Mouse (Mus musculus) embryonic facial prominence, embryonic 14.5 days (tissue): ENCODE data around the gene Cd200r1. TPM values are rescaled to one million over a fixed set of nuclear protein-coding genes. Genes with fewer than 3 reads are reported as not detected.
"Not testable (repeated sequence)": the region's sequence is repeated elsewhere in the genome, so short reads cannot be mapped to it uniquely, and the experiment has no call there.

ENCODE experiments used
- ATAC-seq: fragments of 200-750 bp; cut with Nextera tagmentation; 2 replicates; pipeline ENCODE4 v1.8.0; 2017; ENCODE audit warnings: low read depth, moderate number of reproducible peaks, moderate TSS enrichment
- DNase-seq: peaks from one replicate; pipeline ENCODE4 v3.0.0-alpha.2; 2015; ENCODE audit warnings: low spot score
- H3K27ac ChIP-seq: fragments of 300-500 bp; sonication (generic); replicated peaks from 2 replicates; pipeline ENCODE4 v1.5.1; 2014; ENCODE audit warnings: low read depth, mild to moderate bottlenecking, low read length, moderate library complexity
- H3K27me3 ChIP-seq: fragments of 300-500 bp; sonication (generic); replicated peaks from 2 replicates; pipeline ENCODE4 v1.6.1; 2014; ENCODE audit warnings: low read length; ENCODE audit not compliant: control insufficient read depth, insufficient read depth
- H3K36me3 ChIP-seq: fragments of 300-500 bp; sonication (generic); 2 replicates; pipeline ENCODE4 v1.6.1; 2014; ENCODE audit warnings: low read length, mixed read lengths; ENCODE audit not compliant: control insufficient read depth, insufficient read depth
- H3K4me1 ChIP-seq: fragments of 300-500 bp; sonication (generic); 2 replicates; pipeline ENCODE4 v1.6.1; 2014; ENCODE audit warnings: antibody characterized with exemption, low read length; ENCODE audit not compliant: control insufficient read depth, insufficient read depth
- H3K4me2 ChIP-seq: fragments of 300-500 bp; sonication (generic); 2 replicates; pipeline ENCODE4 v1.6.1; 2014; ENCODE audit warnings: low read depth, mild to moderate bottlenecking, low read length, moderate library complexity, mixed read lengths
- H3K4me3 ChIP-seq: fragments of 300-500 bp; sonication (generic); 2 replicates; pipeline ENCODE4 v1.5.1; 2014; ENCODE audit warnings: low read depth, mild to moderate bottlenecking, low read length
- H3K9ac ChIP-seq: fragments of 300-500 bp; sonication (generic); 2 replicates; pipeline ENCODE4 v1.6.1; 2014; ENCODE audit warnings: low read depth, mild to moderate bottlenecking, low read length, moderate library complexity, mixed read lengths
- H3K9me3 ChIP-seq: fragments of 300-500 bp; sonication (generic); 2 replicates; pipeline ENCODE4 v1.6.1; 2016; ENCODE audit warnings: low read length; ENCODE audit not compliant: control insufficient read depth
- WGBS: fragments of 180-500 bp; shearing (Covaris S2); extraction: QIAGEN DNeasy Blood & Tissue Kit; methylation state at CpG from one replicate; pipeline ENCODE4 v1.1.7; 2014; 5-methylcytosine and 5-hydroxymethylcytosine counted together
- polyA plus RNA-seq: library from polyadenylated mRNA; unstranded; fragments of >200 nt; fragmentation: Nextera tagmentation; extraction: Ambion mirVana; gene quantifications from 2 replicates; pipeline ENCODE4 v1.2.1, GENCODE M21; 2014

Gene Cd200r1
- polyA plus RNA-seq, 1 experiment from 2014 or later: 2.1 TPM

GRCm38 (mm10) chr16:44774201-44774600 is 8.7 kb downstream of the Cd200r1 start:
- no peak overlapping the region for H3K4me3 ChIP-seq
- H3K9ac ChIP-seq: no peak overlapping the region
- H3K4me2 ChIP-seq: no peak overlapping the region
- DNase-seq (no peak), ATAC-seq (no peak)
- no peaks in the 10 kb centered on the region for H3K27me3 ChIP-seq
- H3K4me1 ChIP-seq: no peaks in the 10 kb centered on the region
- H3K27ac ChIP-seq: no peak overlapping the region
- H3K9me3 ChIP-seq: no peaks in the 10 kb centered on the region
- 81% methylated on average over 6 of the region's 6 CpGs for WGBS
- no peaks in the 10 kb centered on the region for H3K36me3 ChIP-seq

- H3K36me3 ChIP-seq: no peaks in the 10 kb centered on the region
- H3K27ac ChIP-seq: no peak overlapping the region
- ATAC-seq (no peak), DNase-seq (peak; percentile 16)
- no peak overlapping the region for H3K9ac ChIP-seq
- H3K4me2 ChIP-seq: no peak overlapping the region
- H3K9me3 ChIP-seq: no peaks in the 10 kb centered on the region
- 74% methylated on average over 17 of the region's 17 CpGs for WGBS
- no peak overlapping the region for H3K4me3 ChIP-seq
- H3K4me1 ChIP-seq: no peaks in the 10 kb centered on the region
- no peaks in the 10 kb centered on the region for H3K27me3 ChIP-seq
Observed at GRCm38 (mm10) chr16:44778538-44779147, 13.1 kb downstream of the Cd200r1 start.

DNA sequence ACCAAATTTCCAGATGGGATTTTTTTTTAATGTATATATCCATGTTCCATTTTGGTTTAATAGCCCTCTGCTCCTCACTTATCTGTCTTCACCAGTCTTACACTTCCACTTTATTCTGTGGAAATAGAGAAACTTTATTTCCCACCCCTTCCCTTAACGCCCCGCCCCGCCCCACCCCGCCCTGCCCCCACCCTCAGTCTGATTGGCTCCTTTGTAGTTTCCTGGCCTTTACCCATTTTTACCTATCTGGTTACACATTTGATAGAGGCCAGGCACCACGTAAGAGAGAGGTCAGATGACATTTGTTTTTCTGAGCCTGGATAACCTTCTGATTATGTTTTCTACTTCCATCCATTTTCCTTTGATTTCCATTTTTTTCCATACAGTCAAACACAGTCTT is 14.0 kb downstream of the Cd200r1 start:
- Histone ChIP-seq H3K27ac (no peak overlapping the region), H3K9me3 (no peaks in the 10 kb centered on the region), H3K4me1 (no peaks in the 10 kb centered on the region), H3K9ac (no peak overlapping the region), H3K27me3 (no peaks in the 10 kb centered on the region), H3K4me3 (no peak overlapping the region), H3K4me2 (no peak overlapping the region), H3K36me3 (no peaks in the 10 kb centered on the region)
- ATAC-seq: no peak
- WGBS: 86% methylated on average over 5 of the region's 5 CpGs
- no peak for DNase-seq

GRCm38 (mm10) chr16:44780751-44781150 is 15.2 kb downstream of the Cd200r1 start:
- Histone ChIP-seq H3K4me3 (no peak overlapping the region), H3K27ac (no peak overlapping the region), H3K27me3 (no peaks in the 10 kb centered on the region), H3K4me2 (no peak overlapping the region), H3K36me3 (no peaks in the 10 kb centered on the region), H3K4me1 (no peaks in the 10 kb centered on the region), H3K9ac (no peak overlapping the region), H3K9me3 (no peaks in the 10 kb centered on the region)
- 60% methylated on average over 4 of the region's 4 CpGs for WGBS
- no peak for ATAC-seq
- no peak for DNase-seq

DNA sequence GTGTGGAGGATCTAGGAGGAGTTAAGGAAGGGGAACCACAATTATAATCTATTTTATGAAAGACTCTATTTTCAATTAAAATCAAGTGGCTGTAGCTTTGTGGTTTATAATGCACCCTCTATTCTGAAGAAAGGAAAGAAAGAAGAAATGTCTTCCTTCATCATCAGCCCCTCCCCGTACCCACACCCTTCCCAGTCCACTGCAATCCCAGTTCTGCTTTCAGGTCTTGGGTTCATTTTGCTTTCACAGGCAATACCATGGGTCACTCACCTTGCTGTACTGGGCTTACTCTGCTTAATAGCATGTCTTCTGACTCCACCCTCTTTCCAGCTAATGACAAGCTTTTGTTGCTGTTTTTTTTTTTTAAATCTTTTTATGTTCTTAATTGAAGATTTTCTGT is 21.4 kb downstream of the Cd200r1 start:
- Histone ChIP-seq H3K4me1 (no peaks in the 10 kb centered on the region), H3K36me3 (no peaks in the 10 kb centered on the region), H3K9me3 (no peaks in the 10 kb centered on the region), H3K9ac (no peak overlapping the region), H3K27ac (no peak overlapping the region), H3K4me2 (no peak overlapping the region), H3K27me3 (no peaks in the 10 kb centered on the region), H3K4me3 (no peak overlapping the region)
- ATAC-seq (no peak), DNase-seq (no peak)
- WGBS: 86% methylated on average over 1 of the region's 1 CpGs

DNA sequence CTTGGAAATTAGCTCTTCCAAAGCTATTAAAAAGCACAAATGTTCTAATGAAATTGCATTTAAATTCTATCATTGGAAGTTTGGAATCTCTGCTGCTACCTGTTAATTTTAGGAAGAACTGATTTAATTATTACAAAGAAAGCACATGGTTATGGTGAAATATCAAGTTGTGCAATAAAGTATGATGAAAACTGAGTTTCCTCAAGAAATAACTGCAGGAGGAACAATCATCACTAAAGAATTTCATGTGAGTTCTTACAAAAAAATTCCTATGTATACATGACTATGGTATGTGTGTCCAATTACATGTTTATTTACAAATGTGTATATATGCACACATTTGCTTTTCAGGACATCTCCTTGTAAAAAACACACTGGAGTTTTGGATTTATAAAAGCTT is 28.9 kb downstream of the Cd200r1 start:
- Histone ChIP-seq H3K9ac (no peak overlapping the region), H3K4me1 (no peaks in the 10 kb centered on the region), H3K27ac (no peak overlapping the region), H3K4me3 (no peak overlapping the region), H3K27me3 (no peaks in the 10 kb centered on the region), H3K4me2 (no peak overlapping the region), H3K36me3 (no peaks in the 10 kb centered on the region), H3K9me3 (no peaks in the 10 kb centered on the region)
- DNase-seq (no peak), ATAC-seq (no peak)

DNA sequence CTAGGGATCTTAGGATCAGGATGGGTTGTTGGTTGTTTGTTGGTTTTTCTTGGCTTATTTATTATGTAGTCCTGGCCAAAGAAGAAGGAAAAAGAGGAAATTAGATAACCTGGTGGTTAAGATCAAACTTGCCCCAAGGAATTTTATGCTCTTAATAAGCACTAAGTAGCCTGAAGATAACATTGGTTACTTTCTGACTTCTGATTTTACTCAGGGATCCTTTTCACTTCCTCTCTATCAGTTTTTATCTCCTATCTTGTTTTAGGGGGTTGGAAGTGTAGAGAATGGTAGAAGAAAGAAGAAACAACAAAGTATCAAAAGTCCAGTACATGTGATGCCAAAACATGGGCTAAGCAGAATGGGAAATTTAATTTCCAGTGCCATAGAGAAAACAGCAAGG is 40.4 kb downstream of the Cd200r1 start:
- H3K36me3 ChIP-seq: no peaks in the 10 kb centered on the region
- no peaks in the 10 kb centered on the region for H3K4me1 ChIP-seq
- H3K9me3 ChIP-seq: no peaks in the 10 kb centered on the region
- no peaks in the 10 kb centered on the region for H3K27me3 ChIP-seq
- H3K27ac ChIP-seq: no peak overlapping the region
- ATAC-seq (no peak), DNase-seq (no peak)
- H3K9ac ChIP-seq: no peak overlapping the region
- no peak overlapping the region for H3K4me3 ChIP-seq
- no peak overlapping the region for H3K4me2 ChIP-seq

DNA sequence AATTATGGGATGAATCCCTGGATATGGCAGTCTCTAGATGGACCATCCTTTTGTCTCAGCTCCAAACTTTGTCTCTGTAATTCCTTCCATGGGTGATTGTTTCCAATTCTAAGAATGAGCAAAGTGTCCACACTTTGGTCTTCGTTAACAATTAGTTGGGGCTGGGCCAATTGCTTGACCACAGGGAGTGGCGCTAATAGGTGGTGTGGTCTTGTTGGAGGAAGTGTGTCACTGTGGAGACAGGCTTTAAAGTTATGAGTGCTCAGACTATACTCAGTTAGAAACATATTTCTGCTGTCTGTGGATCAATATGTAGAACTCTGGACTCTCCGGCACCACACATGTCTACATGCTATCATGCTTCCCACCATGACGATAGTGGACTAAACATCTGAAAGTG is 44.7 kb downstream of the Cd200r1 start:
- 95% methylated on average over 4 of the region's 4 CpGs for WGBS
- H3K36me3 ChIP-seq, H3K27me3 ChIP-seq, H3K4me3 ChIP-seq, DNase-seq, H3K27ac ChIP-seq, H3K9ac ChIP-seq, H3K9me3 ChIP-seq, H3K4me1 ChIP-seq, H3K4me2 ChIP-seq, ATAC-seq: not testable (repeated sequence)

GRCm38 (mm10) chr16:44811544-44811943 is 46.0 kb downstream of the Cd200r1 start, which contains the start of gene Cd200r4:
Gene Cd200r4, plus strand, starts transcription at chr16:44811733.
- Histone ChIP-seq H3K27ac (no peak within 1 kb of the TSS), H3K9me3 (no peaks in the 10 kb centered on the region), H3K27me3 (no peaks in the 10 kb centered on the region), H3K4me1 (no peaks in the 10 kb centered on the region), H3K9ac (no peak within 1 kb of the TSS), H3K4me3 (no peak within 1 kb of the TSS), H3K36me3 (no peaks in the 10 kb centered on the region), H3K4me2 (no peak within 1 kb of the TSS)
- WGBS: 89% methylated on average over 3 of the region's 3 CpGs
- no peak for ATAC-seq
- DNase-seq: no peak
